Mouse (Mus musculus) embryonic facial prominence, embryonic 13.5 days (tissue): ENCODE results near the gene Sgk1. TPM values are rescaled to one million over a fixed set of nuclear protein-coding genes. Genes with fewer than 3 reads are reported as not detected.
"Not testable (repeated sequence)": the region's sequence is repeated elsewhere in the genome, so short reads cannot be mapped to it uniquely, and the experiment has no call there.

Experiments used
- ATAC-seq: fragments of 200-750 bp; cut with Nextera tagmentation; 2 replicates; pipeline ENCODE4 v1.8.0; 2017; ENCODE audit warnings: low read depth; ENCODE audit not compliant: insufficient number of reproducible peaks, insufficient read depth, low FRiP score, low TSS enrichment
- H3K27ac ChIP-seq: fragments of 300-500 bp; sonication (generic); 2 replicates; pipeline ENCODE4 v1.5.1; 2015; ENCODE audit warnings: moderate library complexity, mild to moderate bottlenecking, inconsistent platforms
- H3K27me3 ChIP-seq: fragments of 300-500 bp; sonication (generic); 2 replicates; pipeline ENCODE4 v1.6.1; 2015; ENCODE audit warnings: mild to moderate bottlenecking, inconsistent platforms
- H3K36me3 ChIP-seq: fragments of 300-500 bp; sonication (generic); 2 replicates; pipeline ENCODE4 v1.6.1; 2015; ENCODE audit warnings: mild to moderate bottlenecking, inconsistent platforms
- H3K4me1 ChIP-seq: fragments of 300-500 bp; sonication (generic); 2 replicates; pipeline ENCODE4 v1.6.1; 2015; ENCODE audit warnings: inconsistent platforms
- H3K4me2 ChIP-seq: fragments of 300-500 bp; sonication (generic); 2 replicates; pipeline ENCODE4 v1.6.1; 2015; ENCODE audit warnings: moderate library complexity, mild to moderate bottlenecking, inconsistent platforms
- H3K4me3 ChIP-seq: fragments of 300-500 bp; sonication (generic); 2 replicates; pipeline ENCODE4 v1.5.1; 2015; ENCODE audit warnings: mild to moderate bottlenecking, inconsistent platforms
- H3K9ac ChIP-seq: fragments of 300-500 bp; sonication (generic); 2 replicates; pipeline ENCODE4 v1.6.1; 2015; ENCODE audit warnings: mild to moderate bottlenecking, inconsistent platforms
- H3K9me3 ChIP-seq: fragments of 300-500 bp; sonication (generic); 2 replicates; pipeline ENCODE4 v1.6.1; 2016; ENCODE audit warnings: inconsistent platforms
- WGBS: fragments of 180-500 bp; shearing (Covaris S2); methylation state at CpG from one replicate; pipeline ENCODE4 v1.1.7; 2015; ENCODE audit warnings: mixed read lengths; 5-methylcytosine and 5-hydroxymethylcytosine counted together
- polyA plus RNA-seq: library from polyadenylated mRNA; unstranded; fragments of >200 nt; fragmentation: Nextera tagmentation; extraction: Ambion mirVana; gene quantifications from 2 replicates; pipeline ENCODE4 v1.2.1, GENCODE M21; 2015

Gene Sgk1
- polyA plus RNA-seq, 1 experiment from 2014 or later = 48.9 TPM

DNA sequence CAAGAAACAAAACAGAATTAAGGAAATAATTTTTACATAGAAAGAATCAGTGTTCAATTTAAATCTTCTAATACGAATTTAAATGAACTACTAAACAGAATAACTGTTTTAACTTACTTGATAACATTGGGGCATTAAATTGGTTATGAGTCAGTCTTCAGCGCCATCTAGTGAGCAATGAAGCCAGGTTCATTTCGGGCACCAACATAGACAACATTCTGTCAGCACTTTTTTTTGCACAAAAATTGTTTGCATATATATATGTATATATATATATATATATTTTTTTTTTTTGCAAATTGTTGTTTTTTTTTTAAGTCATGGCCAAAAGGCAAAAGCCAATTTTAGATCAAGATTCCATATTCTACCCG is 125.8 kb downstream of the Sgk1 start:
- Histone ChIP-seq H3K27me3 (no peaks in the 10 kb centered on the region), H3K9ac (no peak overlapping the region), H3K9me3 (no peaks in the 10 kb centered on the region), H3K4me3 (no peak overlapping the region), H3K4me1 (no peaks in the 10 kb centered on the region), H3K27ac (no peak overlapping the region), H3K36me3 (no peaks in the 10 kb centered on the region), H3K4me2 (no peak overlapping the region)
- WGBS = 34% methylated on average over 4 of the region's 4 CpGs
- ATAC-seq = no peak

DNA sequence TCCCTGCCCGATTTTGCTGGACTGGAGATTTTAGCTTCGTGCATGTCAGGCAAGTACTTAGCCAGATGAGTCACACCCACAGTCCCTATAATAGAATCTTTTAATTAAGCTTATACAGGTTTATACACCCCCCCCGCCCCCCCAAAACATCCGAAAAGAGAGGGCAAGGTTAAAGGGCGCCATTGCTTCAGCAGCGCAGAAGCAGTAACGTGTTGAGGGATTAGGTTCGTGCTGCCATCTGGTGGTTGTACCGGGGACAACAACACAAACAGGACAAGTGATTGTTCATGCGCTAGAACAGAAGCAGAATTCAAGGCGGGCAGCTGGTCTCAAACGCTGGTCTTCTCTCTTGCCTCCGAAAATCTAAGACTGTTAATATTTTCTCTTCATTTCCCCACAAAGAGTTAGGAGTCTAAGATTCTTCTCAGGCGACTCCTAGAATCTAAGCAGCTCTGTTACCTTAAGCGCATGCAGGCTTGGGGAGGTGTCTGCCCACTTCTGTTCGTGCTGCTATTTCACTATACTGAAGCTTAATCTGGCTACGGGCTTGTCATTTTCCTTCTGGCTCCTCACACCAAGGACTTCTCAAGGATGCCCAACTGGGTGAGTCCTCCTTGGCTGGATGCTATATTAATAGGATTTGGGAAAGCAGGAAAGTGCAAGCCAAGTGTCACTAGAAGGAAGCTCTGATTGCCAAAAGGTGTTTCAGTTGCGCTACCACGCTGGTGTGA is 128.3 kb downstream of the Sgk1 start:
- no peak overlapping the region for H3K4me2 ChIP-seq
- 36% methylated on average over 19 of the region's 19 CpGs for WGBS

DNA sequence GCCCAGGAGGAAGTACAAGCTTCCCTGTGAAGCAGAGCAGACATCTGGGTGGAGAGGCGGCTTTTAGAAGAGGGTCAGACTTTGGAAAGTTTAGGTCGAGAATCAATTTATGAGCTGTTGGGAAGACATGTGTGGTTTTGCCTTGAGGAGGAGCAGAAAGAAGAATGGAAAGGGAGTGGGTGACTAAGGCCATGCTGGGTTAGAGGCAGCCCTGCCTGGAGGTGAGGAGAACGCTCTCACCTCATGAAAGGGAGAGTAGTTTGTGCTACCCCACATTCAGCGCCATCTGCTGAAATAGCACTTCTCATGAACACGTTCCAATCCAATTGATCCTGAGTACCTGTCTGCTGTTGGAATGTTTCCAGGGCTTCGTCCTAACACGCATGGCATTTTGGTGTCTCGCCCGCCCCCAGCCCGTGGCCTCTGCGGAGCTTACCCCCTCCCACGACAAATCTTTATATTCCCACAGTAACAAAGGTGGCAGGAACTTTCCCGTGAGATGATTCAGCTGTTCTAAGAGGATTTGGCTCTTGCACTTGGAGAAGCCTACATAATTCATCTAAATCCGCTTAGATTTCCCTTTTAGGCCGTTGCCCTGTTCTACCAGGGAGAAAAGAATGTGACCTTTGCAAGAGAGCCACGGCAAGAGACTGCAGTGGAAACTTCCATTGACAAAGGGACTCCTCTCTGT is 135.6 kb downstream of the Sgk1 start:
- no peaks in the 10 kb centered on the region for H3K27me3 ChIP-seq
- H3K9ac ChIP-seq = no peak overlapping the region
- no peaks in the 10 kb centered on the region for H3K36me3 ChIP-seq
- H3K4me3 ChIP-seq = no peak overlapping the region
- no peaks in the 10 kb centered on the region for H3K4me1 ChIP-seq
- 69% methylated on average over 16 of the region's 16 CpGs for WGBS
- H3K4me2 ChIP-seq = no peak overlapping the region
- H3K27ac ChIP-seq = no peak overlapping the region
- H3K9me3 ChIP-seq = no peaks in the 10 kb centered on the region
- no peak for ATAC-seq

More for the DNA sequence above, 128.3 kb downstream of the Sgk1 start:
- Histone ChIP-seq H3K27ac (no peak overlapping the region), H3K36me3 (no peaks in the 10 kb centered on the region), H3K4me3 (no peak overlapping the region), H3K27me3 (no peaks in the 10 kb centered on the region), H3K4me1 (no peaks in the 10 kb centered on the region), H3K9me3 (no peaks in the 10 kb centered on the region), H3K9ac (no peak overlapping the region)
- ATAC-seq = no peak

DNA sequence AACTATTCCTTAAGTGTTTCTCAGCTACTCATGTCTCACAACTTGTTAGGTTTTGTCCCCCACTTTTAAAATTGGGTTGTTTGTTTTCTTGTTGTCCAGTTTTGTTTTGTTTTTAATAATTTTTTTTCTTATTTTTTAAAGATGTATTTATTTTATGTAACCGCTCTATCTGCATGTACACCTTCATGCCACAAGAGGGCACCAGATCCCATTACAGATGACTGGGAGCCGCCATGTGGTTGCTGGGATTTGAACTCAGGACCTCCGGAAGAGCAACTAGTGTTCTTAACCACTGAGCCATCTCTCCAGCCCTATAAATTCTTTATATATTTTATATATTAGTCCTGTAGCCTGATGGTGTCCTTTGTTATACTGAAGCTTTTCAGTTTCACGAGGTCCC is 136.6 kb downstream of the Sgk1 start:
- no peaks in the 10 kb centered on the region for H3K27me3 ChIP-seq
- ATAC-seq = no peak
- H3K4me1 ChIP-seq = no peaks in the 10 kb centered on the region
- H3K9me3 ChIP-seq = no peaks in the 10 kb centered on the region
- 91% methylated on average over 4 of the region's 4 CpGs for WGBS
- no peak overlapping the region for H3K4me3 ChIP-seq
- no peak overlapping the region for H3K4me2 ChIP-seq
- no peaks in the 10 kb centered on the region for H3K36me3 ChIP-seq
- no peak overlapping the region for H3K27ac ChIP-seq
- no peak overlapping the region for H3K9ac ChIP-seq

DNA sequence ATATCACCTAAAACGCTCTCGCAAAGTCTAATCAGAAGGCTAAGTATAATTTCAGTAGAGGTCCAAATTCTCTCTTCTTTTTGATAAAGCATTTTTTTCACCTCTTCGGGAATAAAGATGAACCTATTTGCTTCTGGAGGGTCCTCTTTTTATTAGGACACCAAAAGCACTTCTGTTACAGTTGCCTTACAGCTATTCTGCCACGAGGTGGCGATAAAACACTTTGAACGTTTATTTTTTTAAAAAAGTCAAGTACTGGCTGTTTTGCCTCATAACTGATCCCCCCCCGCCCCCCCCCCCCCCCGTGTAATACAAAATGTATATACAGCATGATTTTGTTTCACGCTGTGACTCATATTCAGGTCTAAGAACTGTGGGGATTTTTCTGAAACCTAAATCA is 152.3 kb downstream of the Sgk1 start:
- H3K9ac ChIP-seq = no peak overlapping the region
- ATAC-seq = no peak
- no peak overlapping the region for H3K27ac ChIP-seq
- no peaks in the 10 kb centered on the region for H3K36me3 ChIP-seq
- no peaks in the 10 kb centered on the region for H3K4me1 ChIP-seq
- no peaks in the 10 kb centered on the region for H3K27me3 ChIP-seq
- 8% methylated on average over 9 of the region's 9 CpGs for WGBS
- H3K4me3 ChIP-seq = no peak overlapping the region
- H3K4me2 ChIP-seq = no peak overlapping the region
- H3K9me3 ChIP-seq = no peaks in the 10 kb centered on the region

DNA sequence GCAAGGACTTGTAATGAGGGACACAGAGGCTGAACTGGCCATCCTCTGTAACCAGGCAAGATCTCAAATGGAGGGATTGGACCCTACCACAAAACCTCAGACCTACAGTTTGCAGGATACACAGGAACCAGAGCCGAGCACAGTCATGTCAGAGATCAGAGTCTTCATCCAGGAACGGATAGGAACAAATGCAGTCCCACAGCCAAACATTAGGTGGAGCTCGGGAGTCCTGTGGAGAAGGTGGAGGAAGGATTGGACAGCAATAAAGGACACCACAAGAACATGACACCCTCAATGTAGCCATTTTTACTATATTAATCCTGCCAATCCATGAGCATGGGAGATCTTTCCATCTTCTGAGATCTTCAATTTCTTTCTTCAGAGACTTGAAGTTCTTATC is 154.3 kb downstream of the Sgk1 start:
- not testable (repeated sequence) for H3K4me1 ChIP-seq, H3K9ac ChIP-seq, H3K27ac ChIP-seq, H3K4me2 ChIP-seq, H3K36me3 ChIP-seq, ATAC-seq, H3K4me3 ChIP-seq, H3K9me3 ChIP-seq, H3K27me3 ChIP-seq
- 9% methylated on average over 3 of the region's 3 CpGs for WGBS

Other genes with a start within 250 kb of the Sgk1 start
- not detected in 2 replicates for gene 4930444G20Rik, start 185.9 kb downstream of the Sgk1 start, polyA plus RNA-seq